Mouse (Mus musculus) cerebellum, adult 18-20 months (tissue): Measurements from ENCODE around the gene Ugt1a6b.

Source experiments
- DNase-seq, 2 experiments: peaks; one replicate each; pipeline ENCODE4 v3.0.0; 2021

Gene Ugt1a6b

DNA sequence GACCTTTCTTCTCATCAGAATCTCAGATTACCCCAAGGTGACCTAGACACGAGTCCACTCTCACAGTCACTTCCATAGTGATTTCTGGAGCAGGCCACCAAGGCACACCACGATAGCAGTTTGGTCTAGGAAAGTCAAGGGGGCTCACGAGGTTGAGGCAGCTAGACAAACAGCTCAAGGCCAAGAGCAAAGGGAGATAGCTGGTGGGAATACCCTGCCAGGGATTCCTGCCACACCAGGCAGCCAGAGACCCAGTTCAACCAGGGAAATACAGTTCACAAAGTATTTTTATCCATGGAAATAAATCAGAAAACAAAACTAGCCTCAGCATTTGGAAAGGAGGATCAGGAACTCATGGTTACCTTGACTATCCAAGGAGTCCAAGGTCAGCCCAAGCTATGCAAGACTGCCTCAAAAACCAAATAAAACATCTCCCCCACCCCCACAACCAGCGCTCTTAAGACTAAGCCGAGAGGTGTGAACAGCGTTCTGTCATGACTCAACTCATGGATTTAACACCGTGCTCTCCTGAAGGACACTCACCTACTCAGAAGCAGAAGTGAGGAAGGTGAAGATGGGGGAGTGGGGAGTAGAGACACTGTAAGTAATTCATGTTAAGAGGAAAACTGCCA lies 161.3 kb downstream of the Ugt1a6b start:
- DNase-seq: no peak

DNA sequence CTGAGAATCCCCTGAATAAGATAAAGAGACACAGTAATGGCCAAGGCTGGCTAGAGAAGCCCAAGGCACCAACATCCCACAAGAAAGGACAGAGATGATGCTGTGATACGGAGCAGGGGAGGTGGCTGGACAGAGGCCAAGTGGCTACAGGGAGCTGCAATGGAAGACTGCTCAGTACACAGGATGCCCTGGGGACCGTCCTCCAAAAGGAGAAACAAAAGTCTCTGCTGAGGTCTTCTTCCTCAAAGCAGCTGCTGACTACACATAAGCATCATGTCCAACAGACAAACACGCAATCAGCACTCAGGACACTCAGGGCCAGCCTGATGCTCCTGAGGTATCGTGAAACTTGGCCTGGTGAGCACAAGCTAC lies 161.8 kb downstream of the Ugt1a6b start:
- no peak for DNase-seq

DNA sequence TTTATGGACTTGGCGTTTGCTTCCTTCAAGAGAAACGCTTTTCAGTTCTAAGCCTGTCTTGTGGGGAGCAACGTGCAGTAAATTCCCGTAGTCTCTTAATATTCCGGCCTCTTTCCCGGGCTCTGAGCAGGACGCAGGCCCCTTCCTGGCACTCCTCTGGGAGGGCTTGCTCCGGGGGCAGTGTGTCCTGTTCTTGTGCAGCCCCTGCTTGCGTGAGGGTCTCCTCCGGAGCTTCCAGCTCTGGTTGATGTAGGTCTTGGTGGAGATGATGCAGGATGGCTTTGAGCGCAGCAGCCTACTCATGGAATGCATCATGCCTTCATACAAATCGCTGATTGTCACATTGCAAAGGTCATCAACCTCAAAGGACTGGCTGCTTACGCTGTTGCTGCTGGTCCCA lies 163.1 kb downstream of the Ugt1a6b start:
- DNase-seq: no peak

DNA sequence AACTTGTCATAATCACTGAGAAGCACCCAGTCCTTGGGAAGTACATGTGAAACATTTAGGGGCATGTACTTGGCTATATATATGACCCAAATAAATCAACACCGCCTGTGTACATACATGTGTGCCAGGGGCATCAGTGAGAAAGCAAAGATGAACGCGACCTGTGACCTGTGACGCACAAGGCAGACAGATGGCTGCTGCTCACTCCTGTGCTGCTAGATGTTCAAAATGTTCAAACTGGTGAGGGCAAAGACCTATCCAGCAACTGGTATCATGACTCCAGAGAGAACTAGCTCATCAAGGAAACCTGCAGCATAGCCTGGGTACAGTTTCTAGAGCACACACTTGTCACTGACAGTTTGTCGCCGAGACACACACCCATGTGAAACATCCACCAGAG lies 164.4 kb downstream of the Ugt1a6b start:
- no peak for DNase-seq

DNA sequence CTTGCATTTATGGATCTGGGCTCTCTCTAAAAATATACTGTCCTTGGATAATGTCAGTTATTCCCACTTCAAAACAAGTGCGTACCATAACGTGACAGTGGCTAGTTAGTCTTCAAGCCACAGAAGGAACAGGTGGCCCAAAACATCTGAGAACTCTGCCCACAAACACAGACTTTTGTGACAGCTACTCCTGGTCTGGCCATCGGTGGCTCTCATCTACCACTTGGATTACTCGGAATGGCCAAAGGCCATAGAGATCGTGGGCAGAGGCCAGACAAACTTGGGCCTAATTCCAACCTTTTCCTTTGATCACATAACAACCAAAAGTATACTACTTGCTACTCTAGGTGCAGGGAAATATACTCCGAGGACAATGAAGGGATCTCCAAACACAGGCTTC lies 165.0 kb downstream of the Ugt1a6b start:
- no peak for DNase-seq
